Mouse (Mus musculus): Measurements from ENCODE around the gene Thada.

GRCm38 (mm10) chr17:84334241-84335014 lies 131.6 kb downstream of the Thada start:
- TF ChIP-seq CTCF (IDR thresholded peaks at IDR 0.05) (no peak), EP300 (IDR thresholded peaks at IDR 0.05) (no peak)
